Mouse (Mus musculus): Measurements from ENCODE around the gene Tspan5. TPM values are rescaled to one million over a fixed set of nuclear protein-coding genes. Genes with fewer than 3 reads are reported as not detected.

Tspan5 gene
- total RNA-seq, 1 experiment = 12.7 TPM

DNA sequence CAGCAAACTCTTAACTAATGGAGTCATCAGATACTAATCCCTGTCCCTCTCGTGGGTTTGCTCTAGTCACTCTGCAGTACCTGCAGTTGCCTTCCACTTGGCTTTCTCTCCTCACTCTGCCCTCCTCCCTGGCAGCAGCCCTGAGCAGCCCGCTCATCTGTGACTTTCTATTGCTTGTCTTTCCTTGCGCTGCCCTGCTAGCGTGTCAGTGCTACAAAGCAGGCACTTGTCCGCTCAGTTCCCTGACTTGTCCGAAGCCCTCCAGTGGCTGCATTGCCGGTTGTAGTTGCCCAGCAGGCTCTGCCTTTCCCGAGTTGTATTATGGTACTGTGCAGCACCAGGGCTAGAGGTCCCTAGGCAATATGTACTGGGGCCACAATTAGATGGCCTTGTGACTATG lies 117.7 kb downstream of the Tspan5 start:
- H3K4me3 ChIP-seq (ENCODE audit: insufficient read depth in 1 of 2, low read depth in 1 of 2, low read length in 2 of 2, poor library complexity in 1 of 2, severe bottlenecking in 1 of 2) = no peak overlapping the region
- peaks cover 3 to 10% of the 10 kb centered on the region in 2 experiments; a peak in 2 of 4 replicates for H3K4me1 ChIP-seq (ENCODE audit: control insufficient read depth in 2 of 2, insufficient read depth in 2 of 2, low read length in 2 of 2, poor library complexity in 1 of 2)
- no peaks in the 10 kb centered on the region for H3K9me3 ChIP-seq (ENCODE audit: control insufficient read depth, insufficient read depth, low read depth, low read length)
- no peak overlapping the region for H3K9ac ChIP-seq (ENCODE audit: insufficient read depth, low read depth, low read length, poor library complexity, severe bottlenecking)
- H3K27ac ChIP-seq (ENCODE audit: insufficient read depth, low read depth, low read length, poor library complexity, severe bottlenecking) = no peak overlapping the region
- no peak for DNase-seq (ENCODE audit: low read depth, low spot score)
- no peaks in the 10 kb centered on the region for H3K36me3 ChIP-seq (ENCODE audit: control insufficient read depth, insufficient read depth, low read length, poor library complexity, severe bottlenecking)
- TF ChIP-seq HCFC1 (IDR thresholded peaks at IDR 0.05; ENCODE audit: borderline replicate concordance, insufficient read depth, low read length) (no peak), ZC3H11A (IDR thresholded peaks at IDR 0.05; ENCODE audit: borderline replicate concordance, low read depth, low read length) (no peak), ZNF384 (IDR thresholded peaks at IDR 0.05; ENCODE audit: low read depth, low read length) (no peak), MAFK (IDR thresholded peaks at IDR 0.05; ENCODE audit: insufficient read depth, low read depth, low read length) (no peak), CHD2 (IDR thresholded peaks at IDR 0.05; ENCODE audit: low read depth, low read length) (no peak)
- in situ Hi-C loops (cut with MboI; ENCODE audit: low sequenced_read_pairs in 2 of 2, unreplicated experiment in 2 of 2) = no loop called here

DNA sequence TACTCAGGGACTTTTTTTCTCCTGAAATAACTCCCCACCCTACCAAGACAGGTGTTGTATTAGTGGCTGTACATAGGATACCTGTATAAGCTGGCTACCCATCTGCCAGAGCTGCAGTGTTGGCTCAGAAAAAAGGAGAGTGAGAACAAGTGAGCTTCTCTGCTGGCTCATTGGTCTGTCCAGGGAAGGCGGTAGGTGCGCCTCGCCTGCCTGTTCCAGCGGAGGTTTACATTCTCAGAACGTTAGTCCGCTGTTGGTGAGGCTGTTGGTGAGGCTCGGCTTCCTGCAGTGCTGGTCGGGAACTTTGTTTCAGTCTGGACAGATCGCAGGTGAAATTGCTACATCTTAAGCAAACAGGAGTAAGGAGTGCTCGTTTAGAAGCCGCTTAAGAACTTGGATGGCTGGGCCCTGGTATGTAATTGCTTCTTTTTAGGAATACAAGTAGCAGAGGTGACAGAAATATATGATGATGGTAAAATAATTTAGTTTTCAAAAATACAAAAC lies 118.3 kb downstream of the Tspan5 start:
- peaks cover 3 to 10% of the 10 kb centered on the region in 2 experiments; a peak in 2 of 4 replicates for H3K4me1 ChIP-seq (ENCODE audit: control insufficient read depth in 2 of 2, insufficient read depth in 2 of 2, low read length in 2 of 2, poor library complexity in 1 of 2)
- TF ChIP-seq MAFK (IDR thresholded peaks at IDR 0.05; ENCODE audit: insufficient read depth, low read depth, low read length) (no peak), ZC3H11A (IDR thresholded peaks at IDR 0.05; ENCODE audit: borderline replicate concordance, low read depth, low read length) (no peak), ZNF384 (IDR thresholded peaks at IDR 0.05; ENCODE audit: low read depth, low read length) (no peak), CHD2 (IDR thresholded peaks at IDR 0.05; ENCODE audit: low read depth, low read length) (no peak), HCFC1 (IDR thresholded peaks at IDR 0.05; ENCODE audit: borderline replicate concordance, insufficient read depth, low read length) (no peak)
- no peaks in the 10 kb centered on the region for H3K36me3 ChIP-seq (ENCODE audit: control insufficient read depth, insufficient read depth, low read length, poor library complexity, severe bottlenecking)
- no peak overlapping the region for H3K9ac ChIP-seq (ENCODE audit: insufficient read depth, low read depth, low read length, poor library complexity, severe bottlenecking)
- no peak overlapping the region for H3K4me3 ChIP-seq (ENCODE audit: insufficient read depth in 1 of 2, low read depth in 1 of 2, low read length in 2 of 2, poor library complexity in 1 of 2, severe bottlenecking in 1 of 2)
- H3K27ac ChIP-seq (ENCODE audit: insufficient read depth, low read depth, low read length, poor library complexity, severe bottlenecking) = no peak overlapping the region
- DNase-seq (ENCODE audit: low read depth, low spot score) = no peak
- no peaks in the 10 kb centered on the region for H3K9me3 ChIP-seq (ENCODE audit: control insufficient read depth, insufficient read depth, low read depth, low read length)
- in situ Hi-C loops (cut with MboI; ENCODE audit: low sequenced_read_pairs in 2 of 2, unreplicated experiment in 2 of 2) = no loop called here

DNA sequence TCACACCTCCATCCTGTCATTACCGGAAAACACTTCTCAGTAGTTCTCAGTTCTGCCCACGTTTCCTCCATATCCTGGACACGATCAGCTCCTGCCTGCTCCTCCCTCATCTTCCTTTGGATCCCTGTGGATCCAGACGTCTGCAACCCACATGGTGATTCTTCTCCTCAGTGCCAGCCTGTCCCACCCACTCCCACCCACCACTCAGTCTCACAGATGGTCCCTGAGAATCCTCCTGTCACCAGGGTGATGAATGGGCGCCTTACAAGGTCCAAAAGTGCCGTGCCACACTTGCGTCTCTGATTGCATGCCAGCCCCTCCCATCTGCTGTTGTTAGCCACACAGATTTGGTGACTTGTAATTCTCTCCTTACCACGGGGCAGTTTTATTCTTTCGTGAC lies 119.0 kb downstream of the Tspan5 start:
- TF ChIP-seq ZC3H11A (IDR thresholded peaks at IDR 0.05; ENCODE audit: borderline replicate concordance, low read depth, low read length) = no peak
- TF ChIP-seq HCFC1 (IDR thresholded peaks at IDR 0.05; ENCODE audit: borderline replicate concordance, insufficient read depth, low read length) = no peak
- no peak for TF ChIP-seq CHD2 (IDR thresholded peaks at IDR 0.05; ENCODE audit: low read depth, low read length)
- no peak for TF ChIP-seq ZNF384 (IDR thresholded peaks at IDR 0.05; ENCODE audit: low read depth, low read length)
- TF ChIP-seq MAFK (IDR thresholded peaks at IDR 0.05; ENCODE audit: insufficient read depth, low read depth, low read length) = no peak
- no peak overlapping the region for H3K27ac ChIP-seq (ENCODE audit: insufficient read depth, low read depth, low read length, poor library complexity, severe bottlenecking)
- H3K36me3 ChIP-seq (ENCODE audit: control insufficient read depth, insufficient read depth, low read length, poor library complexity, severe bottlenecking) = no peaks in the 10 kb centered on the region
- DNase-seq (ENCODE audit: low read depth, low spot score) = no peak
- H3K9me3 ChIP-seq (ENCODE audit: control insufficient read depth, insufficient read depth, low read depth, low read length) = no peaks in the 10 kb centered on the region
- peaks cover 3 to 10% of the 10 kb centered on the region in 2 experiments; a peak in 2 of 4 replicates for H3K4me1 ChIP-seq (ENCODE audit: control insufficient read depth in 2 of 2, insufficient read depth in 2 of 2, low read length in 2 of 2, poor library complexity in 1 of 2)
- no peak overlapping the region for H3K9ac ChIP-seq (ENCODE audit: insufficient read depth, low read depth, low read length, poor library complexity, severe bottlenecking)
- H3K4me3 ChIP-seq (ENCODE audit: insufficient read depth in 1 of 2, low read depth in 1 of 2, low read length in 2 of 2, poor library complexity in 1 of 2, severe bottlenecking in 1 of 2) = no peak overlapping the region
- in situ Hi-C loops (cut with MboI; ENCODE audit: low sequenced_read_pairs in 2 of 2, unreplicated experiment in 2 of 2) = no loop called here

DNA sequence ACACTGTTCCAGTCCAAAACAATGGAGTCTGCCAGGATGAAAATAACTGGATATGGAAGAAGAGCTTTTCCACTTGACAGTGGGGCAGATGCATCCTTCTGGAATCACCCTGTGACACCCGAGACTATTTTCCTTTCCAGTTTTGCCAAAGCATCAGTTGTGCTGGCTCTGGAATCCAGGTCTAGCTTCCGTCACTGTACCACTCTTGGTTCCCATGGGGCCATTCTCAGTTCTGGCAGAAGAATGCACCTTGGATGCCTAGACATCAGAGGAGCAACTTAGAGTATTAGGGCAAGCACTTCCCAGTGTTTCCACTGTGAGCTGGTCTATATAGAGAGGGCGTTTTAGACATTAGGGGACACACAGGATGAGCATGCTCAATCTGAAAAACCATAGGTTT lies 119.6 kb downstream of the Tspan5 start:
- Histone ChIP-seq H3K4me1 (ENCODE audit: control insufficient read depth in 2 of 2, insufficient read depth in 2 of 2, low read length in 2 of 2, poor library complexity in 1 of 2) (peaks cover 3 to 11% of the 10 kb centered on the region in 2 experiments; a peak in 2 of 4 replicates), H3K9ac (ENCODE audit: insufficient read depth, low read depth, low read length, poor library complexity, severe bottlenecking) (no peak overlapping the region), H3K9me3 (ENCODE audit: control insufficient read depth, insufficient read depth, low read depth, low read length) (no peaks in the 10 kb centered on the region), H3K4me3 (ENCODE audit: insufficient read depth in 1 of 2, low read depth in 1 of 2, low read length in 2 of 2, poor library complexity in 1 of 2, severe bottlenecking in 1 of 2) (no peak overlapping the region), H3K27ac (ENCODE audit: insufficient read depth, low read depth, low read length, poor library complexity, severe bottlenecking) (no peak overlapping the region), H3K36me3 (ENCODE audit: control insufficient read depth, insufficient read depth, low read length, poor library complexity, severe bottlenecking) (no peaks in the 10 kb centered on the region)
- in situ Hi-C loops (cut with MboI; ENCODE audit: low sequenced_read_pairs in 2 of 2, unreplicated experiment in 2 of 2) = no loop called here
- DNase-seq (ENCODE audit: low read depth, low spot score) = no peak
- TF ChIP-seq ZC3H11A (IDR thresholded peaks at IDR 0.05; ENCODE audit: borderline replicate concordance, low read depth, low read length) = no peak
- no peak for TF ChIP-seq ZNF384 (IDR thresholded peaks at IDR 0.05; ENCODE audit: low read depth, low read length)
- no peak for TF ChIP-seq HCFC1 (IDR thresholded peaks at IDR 0.05; ENCODE audit: borderline replicate concordance, insufficient read depth, low read length)
